Mouse (Mus musculus) midbrain, embryonic 11.5 days (tissue): ENCODE results near the gene Ppil1. TPM values are rescaled to one million over a fixed set of nuclear protein-coding genes. Genes with fewer than 3 reads are reported as not detected.
A peak's percentile ranks its signal among the peaks of the same experiment; 100 is the strongest.
"Not testable (repeated sequence)": the region's sequence is repeated elsewhere in the genome, so short reads cannot be mapped to it uniquely, and the experiment has no call there.

ENCODE experiments used
- ATAC-seq: fragments of 200-750 bp; cut with Nextera tagmentation; 2 replicates; pipeline ENCODE4 v1.8.0; 2017; ENCODE audit warnings: moderate TSS enrichment, moderate library complexity; ENCODE audit not compliant: low FRiP score
- DNase-seq: peaks from one replicate; pipeline ENCODE4 v3.0.0; 2015; ENCODE audit warnings: low spot score; ENCODE audit errors: missing footprints
- H3K27ac ChIP-seq: fragments of 300-500 bp; sonication (generic); 2 replicates; pipeline ENCODE4 v1.5.1; 2014; ENCODE audit warnings: low read depth, low read length
- H3K27me3 ChIP-seq: fragments of 300-500 bp; sonication (generic); 2 replicates; pipeline ENCODE4 v1.6.1; 2014; ENCODE audit warnings: mild to moderate bottlenecking, low read length, moderate library complexity, mixed read lengths; ENCODE audit not compliant: control insufficient read depth, insufficient read depth
- H3K36me3 ChIP-seq: fragments of 300-500 bp; sonication (generic); 2 replicates; pipeline ENCODE4 v1.6.1; 2014; ENCODE audit warnings: mild to moderate bottlenecking, low read length, moderate library complexity, mixed read lengths; ENCODE audit not compliant: control insufficient read depth, insufficient read depth
- H3K4me1 ChIP-seq: fragments of 300-500 bp; sonication (generic); 2 replicates; pipeline ENCODE4 v1.6.1; 2014; ENCODE audit warnings: low read length; ENCODE audit not compliant: control insufficient read depth, insufficient read depth
- H3K4me2 ChIP-seq: fragments of 300-500 bp; sonication (generic); 2 replicates; pipeline ENCODE4 v1.6.1; 2014; ENCODE audit warnings: mild to moderate bottlenecking, moderate library complexity
- H3K4me3 ChIP-seq: fragments of 300-500 bp; sonication (generic); 2 replicates; pipeline ENCODE4 v1.5.1; 2014; ENCODE audit warnings: low read depth, low read length
- H3K9ac ChIP-seq: fragments of 300-500 bp; sonication (generic); 2 replicates; pipeline ENCODE4 v1.6.1; 2014; ENCODE audit warnings: low read length
- H3K9me3 ChIP-seq: fragments of 300-500 bp; sonication (generic); 2 replicates; pipeline ENCODE4 v1.6.1; 2016; ENCODE audit warnings: low read length; ENCODE audit not compliant: control insufficient read depth
- WGBS: fragments of 180-500 bp; shearing (Covaris S2); extraction: QIAGEN DNeasy Blood & Tissue Kit; methylation state at CpG from one replicate; pipeline ENCODE4 v1.1.7; 2014; 5-methylcytosine and 5-hydroxymethylcytosine counted together
- polyA plus RNA-seq: library from polyadenylated mRNA; unstranded; fragments of >200 nt; fragmentation: Nextera tagmentation; extraction: Ambion mirVana; gene quantifications from 2 replicates; pipeline ENCODE4 v1.2.1, GENCODE M21; 2014

The Ppil1 gene
- polyA plus RNA-seq, 1 experiment from 2014 or later = 170 TPM

- H3K27ac ChIP-seq = no peak overlapping the region
- ATAC-seq (peak; percentile 59), DNase-seq (peak; percentile 98)
- 12% methylated on average over 3 of the region's 3 CpGs for WGBS
- H3K4me2 ChIP-seq = no peak overlapping the region
- peaks cover 14% of the 10 kb centered on the region for H3K36me3 ChIP-seq
- no peak overlapping the region for H3K9ac ChIP-seq
- no peak overlapping the region for H3K4me3 ChIP-seq
- peaks cover 15% of the 10 kb centered on the region for H3K4me1 ChIP-seq
- no peaks in the 10 kb centered on the region for H3K9me3 ChIP-seq
- H3K27me3 ChIP-seq = no peaks in the 10 kb centered on the region
Observed at GRCm38 (mm10) chr17:29259489-29259888, 4.5 kb downstream of the Ppil1 start.

GRCm38 (mm10) chr17:29258921-29259320 is 5.1 kb downstream of the Ppil1 start:
- Histone ChIP-seq H3K4me2 (no peak overlapping the region), H3K9me3 (no peaks in the 10 kb centered on the region), H3K36me3 (peaks cover 14% of the 10 kb centered on the region), H3K4me3 (no peak overlapping the region), H3K4me1 (peaks cover 12% of the 10 kb centered on the region), H3K27me3 (no peaks in the 10 kb centered on the region), H3K9ac (no peak overlapping the region), H3K27ac (no peak overlapping the region)
- DNase-seq (no peak), ATAC-seq (no peak)
- 97% methylated on average over 2 of the region's 2 CpGs for WGBS

GRCm38 (mm10) chr17:29258025-29258558 is 5.9 kb downstream of the Ppil1 start:
- no peaks in the 10 kb centered on the region for H3K9me3 ChIP-seq
- no peak overlapping the region for H3K4me3 ChIP-seq
- H3K4me2 ChIP-seq = no peak overlapping the region
- DNase-seq (no peak), ATAC-seq (no peak)
- H3K9ac ChIP-seq = no peak overlapping the region
- WGBS = 90% methylated on average over 10 of the region's 10 CpGs
- no peak overlapping the region for H3K27ac ChIP-seq
- H3K27me3 ChIP-seq = no peaks in the 10 kb centered on the region
- peaks cover 14% of the 10 kb centered on the region for H3K36me3 ChIP-seq
- H3K4me1 ChIP-seq = peaks cover 11% of the 10 kb centered on the region

DNA sequence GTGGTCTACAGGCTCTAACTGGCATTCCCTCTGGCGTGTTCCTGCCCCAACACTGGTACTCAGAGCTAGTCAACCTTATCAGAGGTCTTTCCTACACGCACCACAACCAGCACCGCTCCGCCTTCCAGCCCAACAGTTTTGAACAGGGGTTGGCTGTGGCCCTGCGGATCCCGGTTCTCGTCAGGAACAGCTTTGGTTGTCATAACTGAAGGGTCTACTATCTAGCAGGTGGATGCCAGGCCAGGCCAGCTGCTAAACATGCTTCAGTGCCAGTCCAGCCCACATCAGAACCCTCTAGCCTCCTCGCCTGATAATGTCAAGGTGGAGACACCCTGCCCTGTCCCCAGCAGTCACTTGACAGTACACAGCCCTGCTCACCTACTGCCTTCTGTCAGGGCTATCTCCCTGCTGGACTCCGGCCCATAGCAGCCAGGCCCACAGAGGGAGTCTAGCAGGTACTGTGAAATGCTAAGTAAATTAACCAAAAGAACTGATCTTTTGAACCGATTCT is 6.9 kb downstream of the Ppil1 start:
- H3K9me3 ChIP-seq = no peaks in the 10 kb centered on the region
- no peak for ATAC-seq
- no peak overlapping the region for H3K27ac ChIP-seq
- no peak overlapping the region for H3K4me2 ChIP-seq
- DNase-seq = no peak
- no peak overlapping the region for H3K4me3 ChIP-seq
- peaks cover 14% of the 10 kb centered on the region for H3K36me3 ChIP-seq
- WGBS = 94% methylated on average over 10 of the region's 10 CpGs
- peaks cover 2% of the 10 kb centered on the region; the same call in 1 of the 2 replicates for H3K4me1 ChIP-seq
- H3K27me3 ChIP-seq = no peaks in the 10 kb centered on the region
- no peak overlapping the region for H3K9ac ChIP-seq

DNA sequence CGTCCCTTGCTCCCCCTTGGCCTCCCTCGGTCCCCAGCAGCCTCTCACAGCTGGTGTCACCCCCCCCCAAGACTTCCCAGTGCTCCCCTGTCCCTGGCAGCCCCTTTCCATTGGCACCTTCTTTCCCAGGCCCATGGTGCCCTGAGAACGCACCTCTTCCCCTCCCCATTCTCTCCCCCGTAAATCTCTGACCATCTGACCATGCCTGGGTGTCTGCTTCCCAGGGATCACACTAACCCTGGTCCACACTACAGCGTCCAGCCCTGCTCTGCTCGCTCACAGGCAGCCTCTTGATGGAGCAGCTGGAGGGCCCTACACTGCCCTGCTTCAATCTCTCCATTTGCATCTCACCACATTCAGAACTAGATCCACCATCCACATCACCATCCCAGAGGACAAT is 7.5 kb downstream of the Ppil1 start:
- no peak overlapping the region for H3K4me2 ChIP-seq
- DNase-seq (no peak), ATAC-seq (no peak)
- H3K27me3 ChIP-seq = no peaks in the 10 kb centered on the region
- peaks cover 14% of the 10 kb centered on the region for H3K36me3 ChIP-seq
- H3K4me3 ChIP-seq = no peak overlapping the region
- H3K4me1 ChIP-seq = peaks cover 2% of the 10 kb centered on the region; the same call in 1 of the 2 replicates
- 79% methylated on average over 6 of the region's 6 CpGs for WGBS
- H3K9ac ChIP-seq = no peak overlapping the region
- no peaks in the 10 kb centered on the region for H3K9me3 ChIP-seq
- H3K27ac ChIP-seq = no peak overlapping the region

DNA sequence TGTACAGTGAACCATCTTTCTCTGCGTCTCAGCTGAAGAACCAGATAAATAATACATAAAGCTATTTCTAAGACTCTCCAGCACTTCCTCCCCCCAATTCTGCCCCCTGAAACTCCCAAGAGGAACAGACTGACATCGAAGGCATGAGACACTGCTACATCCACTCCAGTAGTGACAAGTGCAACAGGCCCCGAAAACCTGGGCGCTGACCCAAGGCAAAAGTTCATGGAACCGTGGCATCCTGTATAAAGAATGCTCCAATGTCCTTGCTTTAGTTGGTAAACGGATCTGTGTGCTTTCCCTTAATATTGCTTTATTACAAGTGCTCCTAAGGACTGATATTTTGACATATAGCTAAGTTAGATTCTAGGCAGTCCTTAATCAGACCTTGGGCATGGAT is 9.2 kb downstream of the Ppil1 start:
- peaks cover 18% of the 10 kb centered on the region for H3K36me3 ChIP-seq
- not testable (repeated sequence) for H3K27me3 ChIP-seq, H3K9me3 ChIP-seq, DNase-seq, H3K4me1 ChIP-seq, ATAC-seq, H3K4me2 ChIP-seq, H3K4me3 ChIP-seq, H3K9ac ChIP-seq, H3K27ac ChIP-seq
- 93% methylated on average over 6 of the region's 6 CpGs for WGBS

GRCm38 (mm10) chr17:29253684-29254083 is 10.3 kb downstream of the Ppil1 start:
- no peak overlapping the region for H3K9ac ChIP-seq
- no peak for DNase-seq
- H3K27ac ChIP-seq = no peak overlapping the region
- ATAC-seq = no peak
- WGBS = 93% methylated on average over 9 of the region's 9 CpGs
- no peaks in the 10 kb centered on the region for H3K4me1 ChIP-seq
- H3K4me2 ChIP-seq = no peak overlapping the region
- no peaks in the 10 kb centered on the region for H3K27me3 ChIP-seq
- H3K4me3 ChIP-seq = no peak overlapping the region
- peaks cover 18% of the 10 kb centered on the region for H3K36me3 ChIP-seq
- no peaks in the 10 kb centered on the region for H3K9me3 ChIP-seq

DNA sequence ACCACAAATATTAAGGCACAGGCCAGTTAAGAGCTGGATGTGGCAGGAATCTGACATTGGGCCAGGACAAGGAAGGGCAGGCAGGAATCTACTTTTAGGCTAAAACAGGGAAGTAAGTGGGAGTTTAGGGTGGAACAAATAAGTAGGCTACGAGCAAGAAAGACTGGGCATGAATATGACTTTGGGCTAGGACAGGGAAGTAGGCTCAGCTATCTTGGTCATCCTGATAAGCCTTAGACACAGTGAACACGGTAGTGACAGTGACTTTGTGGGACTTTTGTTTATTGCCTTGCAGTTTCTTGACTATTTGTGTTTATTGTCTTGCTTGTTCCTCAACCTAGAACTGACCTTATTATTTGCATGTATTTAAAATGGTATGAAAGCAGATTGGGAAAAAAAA is 10.8 kb downstream of the Ppil1 start:
- H3K4me2 ChIP-seq = no peak overlapping the region
- H3K9ac ChIP-seq = no peak overlapping the region
- no peaks in the 10 kb centered on the region for H3K9me3 ChIP-seq
- DNase-seq = no peak
- H3K27ac ChIP-seq = no peak overlapping the region
- WGBS = 82% methylated on average over 2 of the region's 2 CpGs
- H3K4me1 ChIP-seq = no peaks in the 10 kb centered on the region
- no peaks in the 10 kb centered on the region for H3K27me3 ChIP-seq
- H3K4me3 ChIP-seq = no peak overlapping the region
- ATAC-seq = no peak
- H3K36me3 ChIP-seq = peaks cover 13% of the 10 kb centered on the region

DNA sequence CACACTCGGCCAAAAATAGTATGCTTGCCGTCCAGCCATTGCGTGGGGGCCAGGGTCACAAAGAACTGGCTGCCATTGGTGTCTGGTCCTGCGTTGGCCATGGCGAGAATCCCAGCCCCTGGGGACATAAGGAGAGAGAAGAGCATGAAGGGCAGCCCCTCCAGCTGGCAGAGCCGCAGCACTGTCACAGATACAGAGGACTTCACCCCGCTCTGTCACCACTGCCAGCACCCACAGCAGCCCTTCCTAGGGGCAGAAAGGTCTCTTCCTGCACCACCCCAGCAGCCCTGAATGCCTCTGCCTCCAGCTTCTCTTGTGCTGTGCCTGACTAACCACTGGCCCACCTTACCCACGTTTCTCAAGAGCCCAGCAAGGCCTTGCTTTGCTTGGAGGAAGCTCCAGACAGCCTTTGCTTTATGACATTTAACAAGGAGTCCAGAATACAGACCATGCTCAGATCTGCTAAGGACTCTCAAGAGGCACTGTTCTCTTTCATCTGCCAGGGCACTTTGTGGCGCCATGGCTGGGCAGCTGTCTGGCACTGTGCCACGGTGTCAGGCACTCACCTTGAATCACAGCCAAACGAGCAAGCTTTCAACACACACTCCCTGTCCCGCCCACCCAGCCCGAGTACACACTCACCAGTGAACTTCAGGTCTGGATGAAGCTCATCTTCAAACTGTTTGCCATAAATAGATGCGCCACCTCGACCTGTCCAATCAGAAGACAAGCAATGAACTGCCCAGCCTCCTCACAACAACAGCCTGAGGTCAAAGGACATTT is 12.2 kb downstream of the Ppil1 start:
- Histone ChIP-seq H3K36me3 (peaks cover 7% of the 10 kb centered on the region; the same call in 1 of the 2 replicates), H3K27me3 (no peaks in the 10 kb centered on the region), H3K27ac (no peak overlapping the region), H3K9ac (no peak overlapping the region), H3K4me1 (no peaks in the 10 kb centered on the region), H3K4me2 (no peak overlapping the region), H3K4me3 (no peak overlapping the region), H3K9me3 (no peaks in the 10 kb centered on the region)
- ATAC-seq = no peak
- WGBS = 91% methylated on average over 15 of the region's 15 CpGs
- DNase-seq = no peak
